Mouse (Mus musculus) bone marrow, adult 2 months (tissue): ENCODE measurements around the gene Hamp.

ENCODE experiments used
- CTCF ChIP-seq: fragments of 200-500 bp; IDR thresholded peaks from 2 replicates; pipeline ENCODE4 v1.5.1; 2011; ENCODE audit warnings: low read length, control low read depth; ENCODE audit not compliant: control insufficient read depth, insufficient read depth
- POLR2A ChIP-seq: fragments of 200-500 bp; IDR thresholded peaks from 2 replicates; pipeline ENCODE4 v1.6.1; 2011; ENCODE audit warnings: low read depth, mild to moderate bottlenecking, control low read depth, low read length, borderline replicate concordance; ENCODE audit not compliant: control insufficient read depth

- no peak for TF ChIP-seq POLR2A
- TF ChIP-seq CTCF = no peak
These were observed 19.8 kb downstream of the Hamp start for GRCm38 (mm10) chr7:30924071-30924470.
